Mouse (Mus musculus): ENCODE data around the gene D630023F18Rik.

DNA sequence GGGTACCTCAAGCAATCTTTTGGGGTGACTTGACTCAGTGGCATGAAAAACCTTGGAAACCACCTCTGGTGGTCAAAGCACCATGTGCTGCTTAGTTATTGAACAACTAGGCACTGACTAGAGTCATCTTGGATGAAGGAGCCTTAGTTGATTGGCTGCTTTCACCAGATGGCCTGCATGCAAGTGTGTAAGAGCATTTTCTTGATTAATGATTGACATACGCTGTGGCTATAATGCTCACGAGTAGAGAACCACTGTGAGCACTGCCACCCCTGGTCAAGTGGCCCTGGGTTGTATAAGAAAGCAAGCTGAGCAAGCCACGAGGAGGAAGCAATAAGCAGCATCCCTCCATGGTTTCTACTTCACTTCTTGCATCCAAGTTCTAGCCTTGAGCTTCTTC is 7.2 kb upstream of the D630023F18Rik start:
- no peak for TF ChIP-seq CTCF (IDR thresholded peaks at IDR 0.05)
- no peak for TF ChIP-seq EP300 (IDR thresholded peaks at IDR 0.05)
